Mouse (Mus musculus): ENCODE data around the gene Fam81a.

- TF ChIP-seq CTCF (IDR thresholded peaks at IDR 0.05; ENCODE audit: extremely low read depth, insufficient read depth, insufficient read length, insufficient replicate concordance) (no peak), POLR2A (IDR thresholded peaks at IDR 0.05; ENCODE audit: low read depth, low read length) (no peak)
Observed at GRCm38 (mm10) chr9:70087379-70087778, 55.0 kb downstream of the Fam81a start.

All from spleen, adult 2 months (tissue).